Mouse (Mus musculus): Measurements from ENCODE around the gene Egfl6. TPM values are rescaled to one million over a fixed set of nuclear protein-coding genes. Genes with fewer than 3 reads are reported as not detected.

Gene Egfl6
- 25.0 TPM for polyA plus RNA-seq (2014; fragmentation: Illumina TruSeq; extraction: RNeasy Lipid Tissue Mini Kit (QIAGEN cat#74804); ENCODE audit: low read depth, low replicate concordance)

GRCm38 (mm10) chrX:166584947-166585824 is at the start of gene Egfl6:
Gene Egfl6, minus strand, starts transcription at chrX:166585720.

GRCm38 (mm10) chrX:166518345-166518744 is 67.2 kb downstream of the Egfl6 start, which contains the start of gene Tceanc:
Gene Tceanc, minus strand, starts transcription at chrX:166518567.

GRCm38 (mm10) chrX:166479365-166479983 is 106.0 kb downstream of the Egfl6 start, which contains the start of gene Rab9:
Gene Rab9, minus strand, starts transcription at chrX:166479867.

Other genes with a start within 250 kb of the Egfl6 start
- 118 TPM for gene Trappc2, start 145.1 kb downstream of the Egfl6 start, polyA plus RNA-seq (2014; fragmentation: Illumina TruSeq; extraction: RNeasy Lipid Tissue Mini Kit (QIAGEN cat#74804); ENCODE audit: low read depth, low replicate concordance)
- gene Ofd1, start 145.0 kb downstream of the Egfl6 start, polyA plus RNA-seq (2014; fragmentation: Illumina TruSeq; extraction: RNeasy Lipid Tissue Mini Kit (QIAGEN cat#74804); ENCODE audit: low read depth, low replicate concordance), result 17.4 TPM
- gene Rab9, start 105.9 kb downstream of the Egfl6 start, polyA plus RNA-seq (2014; fragmentation: Illumina TruSeq; extraction: RNeasy Lipid Tissue Mini Kit (QIAGEN cat#74804); ENCODE audit: low read depth, low replicate concordance), result 169 TPM
- gene Tceanc, start 67.2 kb downstream of the Egfl6 start, polyA plus RNA-seq (2014; fragmentation: Illumina TruSeq; extraction: RNeasy Lipid Tissue Mini Kit (QIAGEN cat#74804); ENCODE audit: low read depth, low replicate concordance), result 6.5 TPM

All from adrenal gland, adult 10 weeks (tissue).